Mouse (Mus musculus) brain, embryonic 14.5 days (tissue): ENCODE measurements around the gene Atf7. TPM values are rescaled to one million over a fixed set of nuclear protein-coding genes. Genes with fewer than 3 reads are reported as not detected.

Source experiments
- DNase-seq: peaks from one replicate; pipeline ENCODE4 v3.0.0-alpha.2; 2011; ENCODE audit warnings: low read depth
- CTCF ChIP-seq: fragments of 200-500 bp; IDR thresholded peaks from 2 replicates; pipeline ENCODE4 v1.5.1; 2012; ENCODE audit warnings: inconsistent platforms, mild to moderate bottlenecking, moderate library complexity, borderline replicate concordance; ENCODE audit not compliant: insufficient read depth, insufficient read length; ENCODE audit errors: extremely low read depth
- POLR2A ChIP-seq: fragments of 200-500 bp; IDR thresholded peaks from 2 replicates; pipeline ENCODE4 v1.6.1; 2012; ENCODE audit warnings: mild to moderate bottlenecking, inconsistent platforms, borderline replicate concordance; ENCODE audit not compliant: poor library complexity, insufficient read depth, insufficient read length, severe bottlenecking; ENCODE audit errors: extremely low read depth
- polyA plus RNA-seq: library from polyadenylated mRNA; depleted of rRNA; stranded (reverse); fragments of >200 nt; gene quantifications from 2 replicates; pipeline ENCODE4 v1.2.3, GENCODE M21; 2012

The Atf7 gene
- polyA plus RNA-seq, 1 experiment, result 42.5 TPM

DNA sequence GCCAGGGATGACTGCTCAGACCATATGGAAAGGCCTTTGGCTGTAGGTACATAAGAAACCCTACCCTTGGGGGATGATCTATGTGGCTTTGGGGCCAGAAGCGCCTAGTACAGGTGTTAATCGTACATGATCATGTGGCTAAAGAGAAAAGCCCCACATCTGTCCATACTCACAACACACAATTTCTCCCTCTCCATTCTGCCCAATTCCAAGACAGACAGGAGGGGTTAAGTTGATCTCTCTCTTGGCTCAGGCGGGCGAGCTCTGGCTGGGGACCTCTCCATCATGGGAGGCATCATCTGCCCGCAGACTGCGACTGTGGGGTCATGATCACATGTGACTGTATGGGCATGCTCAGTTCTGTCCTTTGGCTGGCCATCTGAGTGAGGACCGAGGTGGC is 91.3 kb downstream of the Atf7 start:
- TF ChIP-seq CTCF (no peak), POLR2A (no peak)
- no peak for DNase-seq

DNA sequence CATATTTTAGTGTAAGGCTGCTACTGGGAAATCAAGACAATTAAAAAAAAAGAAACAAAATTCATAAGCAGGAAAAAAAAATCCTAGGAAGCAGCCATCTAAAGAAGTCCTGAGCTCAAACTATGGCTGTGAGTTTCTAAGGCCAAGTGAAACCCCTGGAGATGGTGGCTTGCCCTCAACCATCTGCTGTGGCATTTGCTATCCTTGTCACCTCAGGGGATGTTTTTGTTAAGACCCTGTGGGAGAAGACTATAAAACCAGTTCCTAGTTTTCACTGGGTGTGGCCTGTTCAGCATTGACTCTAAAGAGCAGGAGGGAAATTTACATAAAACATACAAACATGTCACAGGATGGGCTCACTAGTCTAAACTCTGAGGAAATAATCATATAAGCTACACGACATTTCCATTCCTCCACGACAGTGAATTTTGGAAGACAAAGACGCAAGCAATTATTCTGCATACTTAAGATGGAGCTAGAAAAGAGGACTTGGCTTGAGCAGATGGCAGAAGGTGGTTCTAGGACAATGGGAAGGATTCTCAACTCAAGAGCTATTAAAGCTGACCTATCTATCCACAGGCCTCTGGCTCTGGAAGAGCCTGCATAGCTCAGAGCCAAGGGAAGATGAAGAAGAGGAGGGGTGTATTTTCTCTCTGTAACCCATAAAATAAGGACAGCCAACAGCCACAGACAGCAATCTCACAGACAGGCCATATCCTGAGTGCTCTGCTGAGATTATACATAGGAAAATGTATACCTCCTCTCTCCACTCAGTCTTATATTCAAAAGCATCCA is 93.0 kb downstream of the Atf7 start:
- no peak for TF ChIP-seq CTCF
- TF ChIP-seq POLR2A, result no peak
- no peak for DNase-seq

DNA sequence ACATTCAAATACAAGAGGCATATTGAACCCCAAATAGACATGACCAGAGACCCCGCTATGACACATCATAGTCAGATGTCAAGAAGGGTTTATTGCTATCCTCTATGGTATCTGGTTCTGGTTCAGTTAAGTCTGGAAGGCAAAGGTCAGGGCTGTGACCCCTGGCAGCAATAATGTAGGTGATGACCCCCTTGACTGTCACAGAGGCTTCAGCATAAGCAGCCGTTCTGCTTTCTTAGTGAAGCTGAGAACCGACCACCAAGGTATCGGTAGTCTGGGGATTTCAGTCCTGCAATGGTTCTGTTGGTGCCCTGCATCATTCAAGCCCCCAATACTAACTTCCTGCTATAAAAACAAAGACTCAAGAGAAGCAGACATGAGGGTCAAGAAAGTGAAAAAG is 93.7 kb downstream of the Atf7 start:
- DNase-seq, result no peak
- no peak for TF ChIP-seq POLR2A
- TF ChIP-seq CTCF, result no peak

DNA sequence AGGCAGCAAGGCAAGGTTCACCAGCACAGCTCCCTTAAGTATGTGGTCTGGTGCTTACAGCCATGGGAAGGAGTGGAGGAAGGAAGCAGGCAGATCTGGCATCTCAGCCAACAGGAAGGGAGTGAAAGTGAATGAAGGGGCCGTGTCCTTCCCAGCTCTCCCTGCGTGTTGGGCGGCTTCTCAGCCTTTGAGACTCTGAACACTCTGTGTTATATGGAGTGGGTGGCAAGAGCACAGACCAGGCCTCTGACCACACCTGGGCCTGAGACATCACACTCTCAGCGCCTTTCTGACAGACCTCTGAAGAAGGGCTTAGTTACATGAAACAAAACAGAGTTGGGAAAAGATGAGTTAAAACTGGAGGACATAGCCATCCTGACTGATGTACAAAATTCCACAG is 94.7 kb downstream of the Atf7 start:
- DNase-seq, result no peak
- TF ChIP-seq CTCF (no peak), POLR2A (no peak)

DNA sequence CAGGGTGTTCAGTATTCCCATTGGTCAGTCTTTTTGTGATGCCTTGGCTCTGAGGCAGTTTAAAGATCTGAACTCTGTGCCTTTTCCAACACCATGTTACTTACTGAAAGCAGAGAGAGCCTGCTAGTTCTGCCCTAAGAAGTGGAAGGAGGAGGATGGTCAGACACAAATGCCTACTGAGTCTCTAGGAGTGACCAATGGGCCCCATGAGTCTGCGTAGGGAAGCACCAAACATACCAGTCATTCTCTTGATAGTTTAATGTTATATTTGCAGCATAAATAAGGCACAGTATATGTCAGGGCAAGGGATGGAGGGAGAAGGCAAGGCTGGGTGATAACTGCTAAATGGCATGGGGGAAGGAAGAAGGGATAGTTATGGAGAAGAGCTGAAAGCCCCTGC is 96.9 kb downstream of the Atf7 start:
- TF ChIP-seq POLR2A, result no peak
- no peak for TF ChIP-seq CTCF
- DNase-seq, result no peak

DNA sequence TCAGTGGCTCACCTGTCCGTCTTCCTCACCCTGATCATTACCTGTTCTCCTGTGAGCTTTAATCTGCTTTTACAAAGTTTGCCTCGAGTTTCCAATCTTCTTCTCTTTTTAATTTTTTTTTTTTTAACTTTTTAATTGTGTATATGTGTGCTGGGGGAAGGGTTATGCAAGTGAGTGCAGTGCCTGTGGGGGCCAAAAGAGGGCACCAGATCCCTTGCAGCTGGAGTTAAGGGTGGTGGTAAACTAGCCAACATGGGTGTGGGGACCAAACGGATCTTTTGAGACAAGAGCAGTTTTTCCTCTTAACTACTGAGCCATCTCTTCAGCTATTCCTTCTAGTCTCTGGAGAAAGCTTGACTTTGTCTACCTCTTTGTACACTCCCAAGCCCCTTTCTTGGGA is 97.3 kb downstream of the Atf7 start:
- DNase-seq, result peak; percentile 22
- no peak for TF ChIP-seq POLR2A
- TF ChIP-seq CTCF, result peak; percentile 46; the same call in 1 of the 2 replicates

DNA sequence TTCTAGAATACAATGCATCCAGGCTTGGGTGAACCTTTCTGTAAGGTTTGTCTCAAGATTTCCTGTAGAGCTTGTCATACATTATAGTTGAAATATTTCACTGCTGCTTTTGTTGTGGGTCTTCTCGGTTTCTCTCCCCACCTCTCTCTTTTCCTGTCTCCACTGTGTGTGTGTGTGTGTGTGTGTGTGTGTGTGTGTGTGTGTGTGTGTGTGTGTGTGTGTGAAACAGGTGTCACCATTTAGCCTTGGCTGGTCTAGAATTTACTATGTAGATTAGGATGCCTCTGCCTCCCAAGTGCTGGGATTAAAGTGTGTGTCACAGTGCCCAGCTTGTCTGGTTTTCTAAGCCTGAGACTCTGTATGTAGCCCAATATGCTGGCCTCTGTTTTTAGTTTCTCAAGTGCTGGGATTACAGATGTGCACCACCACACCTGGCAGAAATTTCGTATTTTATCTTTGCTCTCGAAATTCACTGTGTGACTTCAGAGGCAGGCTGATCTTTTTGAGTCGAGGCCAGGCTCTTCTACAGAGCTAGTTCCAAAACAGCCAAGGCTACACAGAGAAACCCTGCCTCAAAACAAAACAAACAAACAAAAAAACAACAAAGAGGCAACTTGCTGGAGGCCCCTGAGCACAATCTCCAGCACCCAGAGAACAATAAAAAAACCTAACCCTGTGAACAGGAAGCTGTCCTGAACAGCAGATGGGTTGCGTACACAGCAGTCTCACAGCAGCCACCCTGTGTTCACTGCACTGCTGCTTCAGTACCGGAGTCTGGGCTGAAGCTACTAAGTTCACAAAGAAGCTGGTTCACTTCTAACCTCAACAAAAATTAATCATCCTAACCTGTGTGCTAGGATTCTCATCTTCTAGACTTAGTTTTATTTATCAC is 98.9 kb downstream of the Atf7 start:
- TF ChIP-seq CTCF, result no peak

DNA sequence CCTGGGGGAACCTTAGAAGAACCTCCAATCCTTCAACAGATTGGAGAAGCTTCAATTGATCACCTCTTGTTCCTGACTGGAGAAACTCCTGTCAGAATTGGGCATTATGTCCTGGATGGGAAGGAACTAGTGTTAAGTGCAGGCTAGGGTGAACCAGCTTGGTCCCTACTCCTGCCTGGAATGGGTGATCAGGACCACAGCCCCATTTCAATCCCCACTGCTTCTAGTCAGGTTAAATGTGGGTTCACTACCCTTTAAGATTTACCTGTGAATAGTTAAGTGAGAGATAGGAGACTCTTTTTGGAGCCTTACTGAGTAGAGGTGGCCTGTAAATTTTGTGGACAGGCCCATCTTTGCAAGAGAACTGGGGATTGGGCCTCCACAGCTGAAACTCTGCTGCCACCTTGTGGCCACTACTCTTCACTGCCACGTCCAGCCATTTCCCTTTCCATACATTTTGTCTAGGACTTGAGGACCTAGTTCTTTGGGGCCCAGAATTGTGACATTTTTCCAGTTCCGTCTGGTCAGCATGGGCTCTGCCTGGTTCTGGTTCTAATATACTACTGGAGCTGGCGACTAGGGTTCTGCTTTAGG is 100.3 kb downstream of the Atf7 start, which contains the start of gene Npff:
TSS of gene Npff (minus strand) at position 51 of the 594 bp plus-strand sequence.
- DNase-seq, result peak; percentile 85
- TF ChIP-seq POLR2A (no peak), CTCF (peak; percentile 95)

More for the DNA sequence above, 98.9 kb downstream of the Atf7 start:
- no peak for DNase-seq

DNA sequence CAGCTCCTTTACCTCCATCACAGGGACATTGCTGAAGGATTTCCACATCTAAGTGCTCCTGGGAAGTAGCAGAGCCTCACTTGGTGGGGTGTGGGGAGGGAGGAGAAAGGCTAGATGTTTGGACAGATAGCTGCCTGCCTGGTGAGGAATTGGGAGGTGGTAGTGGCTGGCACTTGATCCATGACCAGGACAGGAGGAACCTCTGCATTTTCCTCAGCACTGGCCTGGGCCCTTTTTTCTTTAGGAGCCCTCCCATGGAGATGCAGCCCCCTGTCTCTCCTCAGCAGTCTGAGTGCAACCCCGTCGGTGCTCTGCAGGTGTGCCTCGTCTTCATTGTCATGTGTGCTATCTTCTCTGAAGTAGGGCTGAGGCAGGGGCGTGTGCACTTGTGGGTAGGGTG is 103.8 kb downstream of the Atf7 start:
- DNase-seq, result no peak
- no peak for TF ChIP-seq CTCF
- no peak for TF ChIP-seq POLR2A

DNA sequence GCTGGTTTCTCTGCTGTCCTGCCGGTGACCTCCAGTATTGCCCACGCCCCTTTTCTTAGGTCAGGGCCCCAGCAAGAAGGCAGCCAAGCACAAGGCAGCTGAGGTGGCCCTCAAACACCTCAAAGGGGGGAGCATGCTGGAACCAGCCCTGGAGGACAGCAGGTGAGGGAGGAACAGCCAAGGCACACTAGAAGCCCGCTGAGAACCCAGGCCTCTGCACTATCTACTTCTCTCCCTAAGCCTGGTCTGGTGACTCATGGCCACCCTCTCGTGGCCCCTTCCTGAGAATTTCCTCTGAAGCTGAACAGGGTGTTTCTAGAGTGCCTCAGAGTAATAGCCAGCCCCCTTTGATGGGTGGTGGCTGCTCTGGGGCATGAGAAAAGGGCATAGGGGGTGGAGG is 104.8 kb downstream of the Atf7 start:
- TF ChIP-seq POLR2A, result no peak
- DNase-seq, result no peak
